Mouse (Mus musculus) lung, postnatal 0 days (tissue): Measurements from ENCODE around the gene Sucla2. TPM values are rescaled to one million over a fixed set of nuclear protein-coding genes. Genes with fewer than 3 reads are reported as not detected.
"Not testable (repeated sequence)": the region's sequence is repeated elsewhere in the genome, so short reads cannot be mapped to it uniquely, and the experiment has no call there.

ENCODE experiments used
- ATAC-seq: fragments of 200-750 bp; cut with Nextera tagmentation; 2 replicates; pipeline ENCODE4 v1.8.0; 2017; ENCODE audit warnings: moderate library complexity
- DNase-seq: peaks from one replicate; pipeline ENCODE4 v3.0.0-alpha.2; 2016; ENCODE audit warnings: low spot score
- H3K27ac ChIP-seq: fragments of 300-500 bp; sonication (generic); 2 replicates; pipeline ENCODE4 v1.5.1; 2014; ENCODE audit warnings: antibody characterized with exemption, mild to moderate bottlenecking, low read length, mixed read lengths
- H3K27me3 ChIP-seq: fragments of 300-500 bp; sonication (generic); replicated peaks from 2 replicates; pipeline ENCODE4 v1.6.1; 2014; ENCODE audit warnings: low read length, mixed read lengths; ENCODE audit not compliant: insufficient read depth
- H3K36me3 ChIP-seq: fragments of 300-500 bp; sonication (generic); 2 replicates; pipeline ENCODE4 v1.6.1; 2014; ENCODE audit warnings: low read length, mixed read lengths; ENCODE audit not compliant: insufficient read depth
- H3K4me1 ChIP-seq: fragments of 300-500 bp; sonication (generic); 2 replicates; pipeline ENCODE4 v1.6.1; 2014; ENCODE audit warnings: antibody characterized with exemption, low read depth, low read length, mixed read lengths; ENCODE audit not compliant: insufficient read depth
- H3K4me2 ChIP-seq: fragments of 300-500 bp; sonication (generic); replicated peaks from 2 replicates; pipeline ENCODE4 v1.6.1; 2014; ENCODE audit warnings: low read depth, mild to moderate bottlenecking, low read length, moderate library complexity, mixed read lengths
- H3K4me3 ChIP-seq: fragments of 300-500 bp; sonication (generic); 2 replicates; pipeline ENCODE4 v1.5.1; 2014; ENCODE audit warnings: low read depth, low read length
- H3K9ac ChIP-seq: fragments of 300-500 bp; sonication (generic); replicated peaks from 2 replicates; pipeline ENCODE4 v1.6.1; 2014; ENCODE audit warnings: low read depth, mild to moderate bottlenecking
- H3K9me3 ChIP-seq: fragments of 300-500 bp; sonication (generic); 2 replicates; pipeline ENCODE4 v1.6.1; 2016; ENCODE audit warnings: low read length, mixed read lengths
- CTCF ChIP-seq: IDR thresholded peaks from 2 replicates; pipeline ENCODE4 v1.5.1; 2016; ENCODE audit warnings: antibody characterized with exemption, mild to moderate bottlenecking
- EP300 ChIP-seq: IDR thresholded peaks from 2 replicates; pipeline ENCODE4 v1.6.1; 2016; ENCODE audit warnings: antibody characterized with exemption, mild to moderate bottlenecking, control low read depth
- WGBS: fragments of 180-500 bp; shearing (Covaris S2); extraction: QIAGEN DNeasy Blood & Tissue Kit; methylation state at CpG from one replicate; pipeline ENCODE4 v1.1.7; 2014; 5-methylcytosine and 5-hydroxymethylcytosine counted together
- polyA plus RNA-seq: library from polyadenylated mRNA; unstranded; fragments of >200 nt; fragmentation: Nextera tagmentation; extraction: Ambion mirVana; gene quantifications from 2 replicates; pipeline ENCODE4 v1.2.1, GENCODE M21; 2015

Sucla2 gene
- polyA plus RNA-seq, 1 experiment from 2014 or later = 80.2 TPM

- Histone ChIP-seq H3K36me3 (no peaks in the 10 kb centered on the region), H3K27me3 (no peaks in the 10 kb centered on the region), H3K4me2 (no peak overlapping the region), H3K9ac (no peak overlapping the region), H3K4me1 (no peaks in the 10 kb centered on the region), H3K4me3 (no peak overlapping the region), H3K9me3 (no peaks in the 10 kb centered on the region), H3K27ac (no peak overlapping the region)
- TF ChIP-seq CTCF (no peak), EP300 (no peak)
- 12% methylated on average over 11 of the region's 11 CpGs for WGBS
- ATAC-seq (no peak), DNase-seq (no peak)
These were observed 83.8 kb downstream of the Sucla2 start for GRCm38 (mm10) chr14:73608668-73609481.

- not testable (repeated sequence) for DNase-seq, H3K27me3 ChIP-seq, H3K36me3 ChIP-seq, H3K4me1 ChIP-seq, H3K9me3 ChIP-seq, H3K4me2 ChIP-seq, H3K9ac ChIP-seq, H3K4me3 ChIP-seq, ATAC-seq, H3K27ac ChIP-seq
- 48% methylated on average over 1 of the region's 1 CpGs for WGBS
These were observed 89.8 kb downstream of the Sucla2 start for GRCm38 (mm10) chr14:73614961-73615360.

- Histone ChIP-seq H3K36me3 (no peaks in the 10 kb centered on the region), H3K9me3 (no peaks in the 10 kb centered on the region), H3K4me1 (no peaks in the 10 kb centered on the region), H3K4me2 (no peak overlapping the region), H3K4me3 (no peak overlapping the region), H3K9ac (no peak overlapping the region), H3K27ac (no peak overlapping the region), H3K27me3 (no peaks in the 10 kb centered on the region)
- TF ChIP-seq EP300 (no peak), CTCF (no peak)
- ATAC-seq (peak; percentile 85), DNase-seq (peak; percentile 64)
- 64% methylated on average over 3 of the region's 3 CpGs for WGBS
These were observed 95.8 kb downstream of the Sucla2 start for GRCm38 (mm10) chr14:73620880-73621279.

DNA sequence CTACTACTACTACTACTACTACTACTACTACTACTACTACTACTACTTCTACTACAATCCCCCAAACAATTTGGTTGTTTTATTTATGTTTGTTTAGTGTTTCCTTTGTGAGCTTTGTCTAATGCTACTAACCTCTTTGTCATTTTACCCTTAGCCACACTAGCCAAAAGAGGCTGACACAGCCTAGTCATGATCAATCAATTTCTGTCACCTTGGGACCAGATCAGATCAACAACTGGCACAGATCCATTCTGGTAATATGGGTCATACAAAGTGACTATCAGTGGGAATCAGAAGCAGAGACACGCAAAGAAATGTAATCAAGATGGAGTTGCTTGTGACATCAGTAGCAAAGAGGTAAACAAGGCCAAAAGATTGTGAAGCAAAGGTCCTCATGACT is 97.9 kb downstream of the Sucla2 start:
- no peak for ATAC-seq
- TF ChIP-seq CTCF (no peak), EP300 (no peak)
- no peaks in the 10 kb centered on the region for H3K4me1 ChIP-seq
- H3K4me3 ChIP-seq = no peak overlapping the region
- no peaks in the 10 kb centered on the region for H3K36me3 ChIP-seq
- no peaks in the 10 kb centered on the region for H3K27me3 ChIP-seq
- DNase-seq = no peak
- H3K9me3 ChIP-seq = no peaks in the 10 kb centered on the region
- WGBS = 83% methylated on average over 1 of the region's 1 CpGs
- no peak overlapping the region for H3K27ac ChIP-seq
- H3K9ac ChIP-seq = no peak overlapping the region
- no peak overlapping the region for H3K4me2 ChIP-seq

DNA sequence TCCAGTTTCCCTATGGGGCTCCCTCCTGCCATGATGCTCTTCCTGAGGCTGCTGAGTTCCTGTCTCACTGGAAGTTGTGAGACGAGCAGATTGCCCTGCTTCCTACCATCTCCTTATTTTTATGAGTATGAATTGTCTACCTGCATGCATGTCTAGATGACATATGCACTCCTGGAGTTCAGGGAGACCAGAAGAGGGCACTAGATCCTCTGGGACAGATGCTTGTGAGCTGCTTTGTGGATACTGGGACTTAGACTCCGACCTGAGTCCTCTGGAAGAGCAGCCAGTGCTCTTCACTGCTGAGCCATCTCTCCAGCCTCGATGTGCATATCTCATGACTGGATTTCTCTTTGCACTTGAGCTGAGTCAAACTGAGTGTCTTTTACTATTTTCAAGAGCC is 100.3 kb downstream of the Sucla2 start:
- H3K9me3 ChIP-seq = no peaks in the 10 kb centered on the region
- no peak overlapping the region for H3K27ac ChIP-seq
- no peak overlapping the region for H3K9ac ChIP-seq
- H3K4me3 ChIP-seq = no peak overlapping the region
- TF ChIP-seq CTCF (peak; percentile 45), EP300 (no peak)
- H3K4me2 ChIP-seq = no peak overlapping the region
- 55% methylated on average over 3 of the region's 3 CpGs for WGBS
- H3K4me1 ChIP-seq = no peaks in the 10 kb centered on the region
- H3K27me3 ChIP-seq = no peaks in the 10 kb centered on the region
- DNase-seq (no peak), ATAC-seq (no peak)
- no peaks in the 10 kb centered on the region for H3K36me3 ChIP-seq

GRCm38 (mm10) chr14:73631511-73631910 is 106.4 kb downstream of the Sucla2 start:
- H3K4me2 ChIP-seq = no peak overlapping the region
- H3K4me1 ChIP-seq = no peaks in the 10 kb centered on the region
- H3K36me3 ChIP-seq = no peaks in the 10 kb centered on the region
- TF ChIP-seq CTCF (no peak), EP300 (no peak)
- no peak overlapping the region for H3K27ac ChIP-seq
- H3K27me3 ChIP-seq = no peaks in the 10 kb centered on the region
- no peaks in the 10 kb centered on the region for H3K9me3 ChIP-seq
- H3K4me3 ChIP-seq = no peak overlapping the region
- no peak overlapping the region for H3K9ac ChIP-seq
- WGBS = 76% methylated on average over 4 of the region's 4 CpGs
- DNase-seq = no peak
- ATAC-seq = no peak
